Mouse (Mus musculus) neural tube, embryonic 11.5 days (tissue): ENCODE measurements around the gene Trim16. TPM values are rescaled to one million over a fixed set of nuclear protein-coding genes. Genes with fewer than 3 reads are reported as not detected.
A peak's percentile ranks its signal among the peaks of the same experiment; 100 is the strongest.

Source experiments
- ATAC-seq: fragments of 200-750 bp; cut with Nextera tagmentation; 2 replicates; pipeline ENCODE4 v1.8.0; 2017; ENCODE audit warnings: moderate number of reproducible peaks, mild to moderate bottlenecking, moderate TSS enrichment, moderate library complexity; ENCODE audit not compliant: insufficient read depth, low FRiP score, low TSS enrichment
- DNase-seq: peaks from one replicate; pipeline ENCODE4 v3.0.0-alpha.2; 2015; ENCODE audit warnings: low spot score
- H3K27ac ChIP-seq: fragments of 300-500 bp; sonication (generic); 2 replicates; pipeline ENCODE4 v1.5.1; 2014; ENCODE audit warnings: low read depth, mild to moderate bottlenecking, low read length
- H3K27me3 ChIP-seq: fragments of 300-500 bp; sonication (generic); 2 replicates; pipeline ENCODE4 v1.6.1; 2014; ENCODE audit warnings: mild to moderate bottlenecking, low read length, mixed read lengths; ENCODE audit not compliant: control insufficient read depth, insufficient read depth
- H3K36me3 ChIP-seq: fragments of 300-500 bp; sonication (generic); 2 replicates; pipeline ENCODE4 v1.6.1; 2014; ENCODE audit warnings: mild to moderate bottlenecking, low read length, moderate library complexity, mixed read lengths; ENCODE audit not compliant: control insufficient read depth, insufficient read depth
- H3K4me1 ChIP-seq: fragments of 300-500 bp; sonication (generic); 2 replicates; pipeline ENCODE4 v1.6.1; 2014; ENCODE audit warnings: low read length, mixed read lengths; ENCODE audit not compliant: control insufficient read depth, insufficient read depth
- H3K4me2 ChIP-seq: fragments of 300-500 bp; sonication (generic); 2 replicates; pipeline ENCODE4 v1.6.1; 2014; ENCODE audit warnings: low read depth, mild to moderate bottlenecking, moderate library complexity
- H3K4me3 ChIP-seq: fragments of 300-500 bp; sonication (generic); 2 replicates; pipeline ENCODE4 v1.5.1; 2014; ENCODE audit warnings: low read depth, low read length
- H3K9ac ChIP-seq: fragments of 300-500 bp; sonication (generic); 2 replicates; pipeline ENCODE4 v1.6.1; 2014; ENCODE audit warnings: mild to moderate bottlenecking, low read length
- H3K9me3 ChIP-seq: fragments of 300-500 bp; sonication (generic); 2 replicates; pipeline ENCODE4 v1.6.1; 2016; ENCODE audit warnings: low read length; ENCODE audit not compliant: control insufficient read depth
- WGBS: fragments of 180-500 bp; shearing (Covaris S2); extraction: QIAGEN DNeasy Blood & Tissue Kit; methylation state at CpG from one replicate; pipeline ENCODE4 v1.1.7; 2014; 5-methylcytosine and 5-hydroxymethylcytosine counted together
- polyA plus RNA-seq: library from polyadenylated mRNA; unstranded; fragments of >200 nt; fragmentation: Nextera tagmentation; extraction: Ambion mirVana; gene quantifications from 2 replicates; pipeline ENCODE4 v1.2.1, GENCODE M21; 2014

Gene Trim16
- 8.0 and 9.5 TPM in 2 replicates for polyA plus RNA-seq

DNA sequence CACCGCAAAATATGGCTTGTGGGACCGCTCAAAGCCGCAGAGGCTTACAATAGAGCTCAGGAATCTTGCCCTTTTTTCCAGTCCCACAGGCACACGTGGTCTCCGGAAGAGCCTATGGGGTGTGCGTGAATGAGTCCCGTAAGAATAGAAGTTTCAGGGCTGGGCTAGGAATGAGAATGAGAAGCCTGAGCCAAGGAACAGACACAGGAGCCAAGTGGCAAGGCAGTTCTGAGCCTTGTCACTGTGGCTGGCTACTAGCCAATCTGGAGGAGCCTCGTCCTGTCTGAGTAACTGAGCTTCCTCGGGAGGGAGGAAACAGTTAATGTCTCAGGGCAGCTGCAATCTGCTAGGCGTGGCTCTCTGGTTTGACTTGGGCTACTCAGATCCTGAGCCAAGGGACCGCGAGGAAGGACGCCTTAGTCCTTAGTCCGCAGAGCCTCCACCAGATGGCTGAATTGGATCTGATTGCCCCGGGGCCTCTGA lies at the start of gene Trim16:
Trim16 (plus strand) TSS at position 173 of the 483 bp plus-strand sequence.
- H3K36me3 ChIP-seq = no peaks in the 10 kb centered on the region
- H3K4me1 ChIP-seq = peaks cover 11% of the 10 kb centered on the region; the same call in 1 of the 2 replicates
- WGBS = 13% methylated on average over 15 of the region's 15 CpGs
- H3K4me3 ChIP-seq = peak within 1 kb of the TSS; percentile 33
- peak within 1 kb of the TSS; percentile 55 for H3K9ac ChIP-seq
- DNase-seq = peak; percentile 65
- ATAC-seq = peak; percentile 67; the same call in 1 of the 2 replicates
- no peaks in the 10 kb centered on the region for H3K27me3 ChIP-seq
- H3K9me3 ChIP-seq = no peaks in the 10 kb centered on the region
- peak within 1 kb of the TSS; percentile 61 for H3K4me2 ChIP-seq
- H3K27ac ChIP-seq = peak within 1 kb of the TSS; percentile 1; the same call in 1 of the 2 replicates

DNA sequence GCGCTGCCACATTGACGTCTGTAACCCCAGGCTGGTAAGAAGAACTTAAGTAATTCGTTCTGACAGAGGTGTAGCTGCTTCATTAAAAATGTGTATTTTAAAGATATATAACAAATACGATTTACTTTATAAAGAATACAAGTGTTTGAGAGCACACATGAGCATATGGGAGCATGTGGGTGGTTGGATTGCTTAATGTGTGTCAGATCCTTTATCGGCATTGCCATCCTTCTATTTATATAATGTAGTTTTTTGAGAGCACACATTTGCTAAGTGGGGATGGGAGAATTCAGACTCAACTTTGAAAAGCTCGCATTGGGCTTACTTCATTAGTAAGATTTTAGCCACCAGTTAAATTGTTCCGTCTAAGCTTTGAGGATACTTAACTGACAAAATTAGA lies 43.5 kb upstream of the Trim16 start:
- no peak for ATAC-seq
- DNase-seq = no peak
- Histone ChIP-seq H3K36me3 (peaks cover 28% of the 10 kb centered on the region), H3K27ac (no peak overlapping the region), H3K4me3 (no peak overlapping the region), H3K9ac (no peak overlapping the region), H3K4me1 (no peaks in the 10 kb centered on the region), H3K4me2 (no peak overlapping the region), H3K27me3 (no peaks in the 10 kb centered on the region), H3K9me3 (peaks cover 34% of the 10 kb centered on the region)
- WGBS = 92% methylated on average over 7 of the region's 7 CpGs

GRCm38 (mm10) chr11:62788935-62789616 lies 31.0 kb upstream of the Trim16 start, which contains the start of gene Zfp286:
Gene Zfp286, minus strand, starts transcription at chr11:62789462.
- Histone ChIP-seq H3K36me3 (peaks cover 5% of the 10 kb centered on the region), H3K9me3 (no peaks in the 10 kb centered on the region), H3K4me1 (no peaks in the 10 kb centered on the region), H3K9ac (peak within 1 kb of the TSS; percentile 89), H3K4me2 (peak within 1 kb of the TSS; percentile 78), H3K4me3 (peak within 1 kb of the TSS; percentile 57), H3K27ac (no peak within 1 kb of the TSS), H3K27me3 (no peaks in the 10 kb centered on the region)
- WGBS = 8% methylated on average over 34 of the region's 34 CpGs
- ATAC-seq (peak; percentile 94), DNase-seq (peak; percentile 94)

GRCm38 (mm10) chr11:62789617-62789936 lies 30.5 kb upstream of the Trim16 start:
- H3K36me3 ChIP-seq = peaks cover under 1% of the 10 kb centered on the region; the same call in 1 of the 2 replicates
- peak overlapping the region; percentile 78 for H3K4me2 ChIP-seq
- H3K9ac ChIP-seq = peak overlapping the region; percentile 89
- no peak overlapping the region for H3K27ac ChIP-seq
- H3K4me3 ChIP-seq = peak overlapping the region; percentile 57
- no peaks in the 10 kb centered on the region for H3K27me3 ChIP-seq
- no peak for ATAC-seq
- 58% methylated on average over 3 of the region's 3 CpGs for WGBS
- no peaks in the 10 kb centered on the region for H3K9me3 ChIP-seq
- DNase-seq = no peak
- no peaks in the 10 kb centered on the region for H3K4me1 ChIP-seq

DNA sequence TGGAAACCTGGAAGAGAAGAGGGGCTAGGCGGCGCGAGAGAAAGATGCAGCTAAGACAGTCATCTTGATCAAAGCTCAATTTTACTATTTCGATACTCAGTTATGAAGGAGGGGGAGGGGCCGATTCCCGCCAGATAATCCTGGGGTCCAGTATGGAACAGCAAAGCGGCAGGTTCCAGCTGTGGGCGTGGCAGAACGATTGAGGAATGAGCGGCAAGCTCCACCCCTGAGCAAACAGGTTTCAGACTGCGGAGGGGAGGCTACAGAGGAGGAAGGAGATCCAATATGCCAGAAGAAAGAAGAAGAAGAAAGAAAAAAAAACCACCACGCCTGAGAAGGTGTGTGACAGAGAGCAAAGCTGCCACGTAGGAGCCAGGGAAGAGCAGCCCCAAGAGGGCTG lies 15.9 kb upstream of the Trim16 start:
- Histone ChIP-seq H3K4me1 (no peaks in the 10 kb centered on the region), H3K4me2 (no peak overlapping the region), H3K36me3 (no peaks in the 10 kb centered on the region), H3K27ac (no peak overlapping the region), H3K9me3 (no peaks in the 10 kb centered on the region), H3K9ac (no peak overlapping the region), H3K4me3 (no peak overlapping the region), H3K27me3 (no peaks in the 10 kb centered on the region)
- ATAC-seq (no peak), DNase-seq (no peak)
- WGBS = 50% methylated on average over 13 of the region's 13 CpGs

- Histone ChIP-seq H3K9me3 (no peaks in the 10 kb centered on the region), H3K4me2 (no peak overlapping the region), H3K9ac (no peak overlapping the region), H3K36me3 (no peaks in the 10 kb centered on the region), H3K27ac (no peak overlapping the region), H3K4me1 (no peaks in the 10 kb centered on the region), H3K27me3 (no peaks in the 10 kb centered on the region), H3K4me3 (no peak overlapping the region)
- 78% methylated on average over 2 of the region's 2 CpGs for WGBS
- DNase-seq = no peak
- ATAC-seq = no peak
Observed at GRCm38 (mm10) chr11:62807965-62808364, 12.1 kb upstream of the Trim16 start.

GRCm38 (mm10) chr11:62809201-62809600 lies 10.8 kb upstream of the Trim16 start:
- no peak for ATAC-seq
- peak; percentile 29 for DNase-seq

DNA sequence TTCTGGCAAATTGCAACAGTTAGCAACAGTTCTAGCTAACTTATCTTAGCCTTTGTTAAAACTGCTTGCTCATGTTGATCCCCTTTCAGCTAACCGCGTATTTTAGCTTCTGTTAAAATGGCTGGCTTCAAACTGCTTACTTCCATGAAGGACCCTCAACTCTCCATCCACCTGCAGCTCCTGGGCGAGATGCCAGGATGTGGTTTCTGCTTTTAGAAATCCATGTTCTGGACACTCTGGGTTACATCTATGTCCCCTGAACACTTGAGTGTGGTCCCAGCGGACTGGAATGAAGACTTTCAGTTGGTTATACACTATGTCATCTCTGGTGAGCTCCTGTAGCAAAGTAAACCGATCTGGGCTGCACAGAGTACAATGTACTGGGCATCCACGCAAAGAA lies 7.8 kb upstream of the Trim16 start:
- H3K27ac ChIP-seq = no peak overlapping the region
- 91% methylated on average over 6 of the region's 6 CpGs for WGBS
- H3K27me3 ChIP-seq = no peaks in the 10 kb centered on the region
- no peaks in the 10 kb centered on the region for H3K4me1 ChIP-seq
- DNase-seq = no peak
- no peaks in the 10 kb centered on the region for H3K36me3 ChIP-seq
- no peaks in the 10 kb centered on the region for H3K9me3 ChIP-seq
- ATAC-seq = no peak
- no peak overlapping the region for H3K4me3 ChIP-seq
- H3K4me2 ChIP-seq = no peak overlapping the region
- H3K9ac ChIP-seq = no peak overlapping the region

More at GRCm38 (mm10) chr11:62809201-62809600, 10.8 kb upstream of the Trim16 start:
- Histone ChIP-seq H3K27ac (no peak overlapping the region), H3K36me3 (no peaks in the 10 kb centered on the region), H3K4me2 (no peak overlapping the region), H3K4me1 (no peaks in the 10 kb centered on the region), H3K9me3 (no peaks in the 10 kb centered on the region), H3K4me3 (no peak overlapping the region), H3K9ac (no peak overlapping the region), H3K27me3 (no peaks in the 10 kb centered on the region)
- WGBS = 71% methylated on average over 4 of the region's 4 CpGs

GRCm38 (mm10) chr11:62813497-62813896 lies 6.5 kb upstream of the Trim16 start:
- H3K27ac ChIP-seq = no peak overlapping the region
- ATAC-seq (no peak), DNase-seq (no peak)
- H3K9ac ChIP-seq = no peak overlapping the region
- H3K27me3 ChIP-seq = no peaks in the 10 kb centered on the region
- H3K4me2 ChIP-seq = no peak overlapping the region
- no peaks in the 10 kb centered on the region for H3K36me3 ChIP-seq
- no peaks in the 10 kb centered on the region for H3K4me1 ChIP-seq
- H3K9me3 ChIP-seq = no peaks in the 10 kb centered on the region
- H3K4me3 ChIP-seq = no peak overlapping the region
- WGBS = 67% methylated on average over 1 of the region's 1 CpGs
